Mouse (Mus musculus): ENCODE results near the gene Hoxd8. TPM values are rescaled to one million over a fixed set of nuclear protein-coding genes. Genes with fewer than 3 reads are reported as not detected.

The Hoxd8 gene
- total RNA-seq, 2 experiments from 2014 or later: not detected

DNA sequence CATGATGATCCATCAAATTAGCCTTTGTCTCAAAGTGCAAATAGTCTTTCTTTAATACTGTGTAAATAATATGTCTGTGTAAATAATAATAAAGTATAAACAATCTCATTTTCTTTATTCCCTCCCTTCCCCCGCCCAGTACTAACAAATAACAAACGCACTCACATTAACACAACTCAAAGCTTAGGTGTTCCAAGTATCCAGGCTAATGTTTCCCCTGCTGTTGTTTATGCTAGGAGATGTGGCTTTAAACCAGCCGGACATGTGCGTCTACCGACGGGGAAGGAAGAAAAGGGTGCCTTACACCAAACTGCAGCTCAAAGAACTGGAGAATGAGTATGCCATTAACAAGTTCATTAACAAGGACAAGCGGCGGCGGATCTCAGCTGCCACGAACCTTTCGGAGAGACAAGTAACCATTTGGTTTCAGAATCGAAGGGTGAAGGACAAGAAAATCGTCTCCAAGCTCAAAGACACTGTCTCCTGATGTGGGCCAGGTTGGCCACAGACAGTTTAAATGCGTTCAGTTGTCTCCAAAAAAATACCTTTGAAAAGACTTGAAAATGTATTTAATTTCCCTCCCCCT is 34.7 kb upstream of the Hoxd8 start:
- DNase-seq (ENCODE audit: low spot score in 2 of 2): no peak

GRCm38 (mm10) chr2:74670632-74671188 is 33.7 kb upstream of the Hoxd8 start:
- no peak for DNase-seq (ENCODE audit: low spot score in 2 of 2)

DNA sequence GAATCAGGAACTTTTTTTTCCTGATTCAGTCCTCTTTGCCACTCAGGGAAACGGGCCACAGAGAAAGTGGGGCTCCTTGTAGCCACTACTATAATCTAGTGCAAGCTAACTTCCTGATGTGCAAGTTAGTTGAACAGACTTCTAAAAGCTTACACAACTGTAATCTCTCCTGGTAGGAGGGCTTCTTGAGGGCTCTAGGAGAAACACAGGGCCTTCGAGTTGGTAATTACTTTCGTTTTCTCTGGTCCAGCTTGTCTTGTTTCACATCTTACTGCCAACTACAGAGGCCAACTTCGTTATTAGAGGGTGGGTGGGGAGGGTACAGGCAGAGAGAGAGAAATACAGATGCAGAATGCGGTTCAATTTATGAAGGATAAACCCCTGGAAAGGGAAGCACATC is 32.6 kb upstream of the Hoxd8 start:
- DNase-seq (ENCODE audit: low spot score in 2 of 2): no peak

DNA sequence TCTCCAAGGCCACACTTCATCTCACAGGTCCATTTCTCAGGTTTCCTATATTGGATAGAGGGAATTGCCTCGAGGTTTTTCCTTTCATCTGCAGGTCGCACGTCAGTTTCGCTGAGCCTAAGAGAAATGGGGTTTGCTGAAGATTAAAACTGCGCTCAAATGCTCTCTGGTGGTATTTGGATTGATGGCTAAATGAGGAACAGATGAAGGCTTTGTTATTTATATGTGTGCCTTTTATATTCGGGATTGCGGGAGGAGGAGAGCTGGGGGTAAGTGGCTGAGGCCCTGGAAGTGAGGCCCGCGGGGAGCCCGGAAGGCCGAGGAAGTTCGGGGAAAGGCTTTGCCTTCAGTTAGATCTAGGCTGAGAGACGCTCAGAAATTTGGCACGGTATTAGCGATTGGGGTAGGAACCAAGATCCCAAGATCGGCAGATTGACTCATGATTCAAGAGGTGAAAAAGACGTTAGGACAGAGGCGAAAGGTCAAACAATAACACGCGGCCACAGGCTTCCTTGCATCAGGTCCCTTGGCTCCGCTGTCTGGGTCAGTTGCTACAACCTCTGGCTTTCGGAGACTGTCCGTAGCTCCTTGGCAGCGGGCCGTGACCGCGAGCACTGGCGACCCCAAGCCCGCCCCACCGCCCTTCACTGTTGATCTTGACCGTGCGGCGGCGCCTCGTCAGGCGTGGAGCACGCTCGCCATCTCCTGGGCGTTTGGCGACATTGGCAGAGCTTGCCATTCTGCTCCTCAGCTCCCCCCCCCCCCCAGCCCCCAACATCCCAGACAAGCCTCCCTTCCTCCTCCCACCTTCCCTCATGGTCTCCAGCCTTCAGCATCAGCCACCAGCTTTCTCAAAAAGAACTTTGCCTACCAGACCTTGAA is 31.7 kb upstream of the Hoxd8 start:
- DNase-seq (ENCODE audit: low spot score in 2 of 2): no peak

- DNase-seq (ENCODE audit: low spot score in 2 of 2): no peak
These were observed 30.5 kb upstream of the Hoxd8 start for GRCm38 (mm10) chr2:74673835-74674425.

DNA sequence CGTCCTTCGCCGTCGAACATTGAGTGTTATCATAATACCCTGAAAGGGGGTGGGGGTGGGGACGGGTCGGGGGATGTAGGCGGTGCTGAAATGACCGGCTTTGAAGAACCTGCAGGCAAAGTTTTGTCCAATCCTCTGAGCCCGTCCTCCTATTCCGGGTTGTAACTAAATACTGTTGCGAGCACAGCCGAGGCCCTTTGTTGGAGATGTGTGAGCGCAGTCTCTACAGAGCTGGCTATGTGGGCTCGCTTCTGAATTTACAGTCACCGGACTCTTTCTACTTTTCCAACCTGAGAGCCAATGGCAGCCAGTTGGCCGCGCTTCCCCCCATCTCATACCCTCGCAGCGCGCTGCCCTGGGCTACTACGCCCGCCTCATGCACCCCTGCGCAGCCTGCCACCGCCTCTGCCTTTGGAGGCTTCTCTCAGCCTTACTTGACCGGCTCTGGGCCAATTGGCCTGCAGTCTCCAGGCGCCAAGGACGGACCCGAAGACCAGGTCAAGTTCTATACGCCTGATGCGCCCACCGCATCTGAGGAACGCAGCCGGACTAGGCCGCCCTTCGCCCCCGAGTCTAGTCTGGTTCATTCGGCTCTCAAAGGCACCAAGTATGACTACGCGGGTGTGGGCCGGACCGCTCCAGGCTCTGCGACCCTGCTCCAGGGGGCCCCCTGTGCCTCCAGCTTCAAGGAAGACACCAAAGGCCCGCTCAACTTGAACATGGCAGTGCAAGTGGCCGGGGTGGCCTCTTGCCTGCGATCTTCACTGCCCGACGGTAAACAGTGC is 29.3 kb upstream of the Hoxd8 start, which contains the start of gene Hoxd12:
Gene Hoxd12, plus strand, starts transcription at position 133 of the 785 bp plus-strand sequence.
- DNase-seq (ENCODE audit: low spot score in 2 of 2): no peak

GRCm38 (mm10) chr2:74675666-74676282 is 28.6 kb upstream of the Hoxd8 start:
- DNase-seq (ENCODE audit: low spot score in 2 of 2): no peak

- DNase-seq (ENCODE audit: low spot score in 2 of 2): no peak
These were observed 27.9 kb upstream of the Hoxd8 start for GRCm38 (mm10) chr2:74676376-74677052.

GRCm38 (mm10) chr2:74677106-74677505 is 27.3 kb upstream of the Hoxd8 start:
- DNase-seq (ENCODE audit: low spot score in 2 of 2): no peak

DNA sequence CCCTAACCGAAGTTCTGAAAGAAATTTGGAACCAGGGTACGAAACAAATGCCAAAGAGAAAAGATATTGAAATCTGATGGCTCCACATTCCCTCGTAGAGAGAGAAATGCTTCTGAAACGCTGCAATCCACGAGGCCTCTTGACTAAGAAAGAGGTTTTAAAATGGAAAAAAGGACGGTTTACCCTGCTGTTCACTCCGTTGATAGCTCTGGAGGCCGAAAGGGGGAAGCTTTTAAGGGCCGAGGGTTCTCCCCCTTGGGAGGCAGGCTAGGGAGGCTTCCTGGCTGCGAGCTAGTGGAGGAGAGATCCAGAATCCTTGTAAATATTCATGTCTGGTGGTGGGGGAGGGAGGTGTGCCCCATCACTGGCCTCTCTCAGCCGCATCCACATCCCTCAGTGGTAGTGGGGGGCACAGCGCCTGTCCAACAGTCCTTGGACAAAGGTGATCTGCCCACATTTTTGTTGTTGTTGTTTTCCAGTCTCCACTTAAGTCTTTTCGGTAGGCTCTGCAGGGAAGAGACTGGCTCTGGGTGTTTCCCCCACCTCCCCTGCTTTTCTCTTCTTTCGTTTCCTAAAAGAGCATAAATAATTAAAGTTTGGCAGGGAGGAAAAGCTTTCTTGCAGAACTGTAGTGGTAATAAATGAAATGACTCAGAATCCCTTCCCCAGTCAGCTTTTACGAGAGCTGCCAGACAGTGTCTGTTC is 25.4 kb upstream of the Hoxd8 start, which contains the start of gene Hoxd11:
Gene Hoxd11, plus strand, starts transcription at position 667 of the 705 bp plus-strand sequence.
- no peak for DNase-seq (ENCODE audit: low spot score in 2 of 2)

GRCm38 (mm10) chr2:74679596-74679971 is 24.8 kb upstream of the Hoxd8 start:
- DNase-seq (ENCODE audit: low spot score in 2 of 2): no peak

DNA sequence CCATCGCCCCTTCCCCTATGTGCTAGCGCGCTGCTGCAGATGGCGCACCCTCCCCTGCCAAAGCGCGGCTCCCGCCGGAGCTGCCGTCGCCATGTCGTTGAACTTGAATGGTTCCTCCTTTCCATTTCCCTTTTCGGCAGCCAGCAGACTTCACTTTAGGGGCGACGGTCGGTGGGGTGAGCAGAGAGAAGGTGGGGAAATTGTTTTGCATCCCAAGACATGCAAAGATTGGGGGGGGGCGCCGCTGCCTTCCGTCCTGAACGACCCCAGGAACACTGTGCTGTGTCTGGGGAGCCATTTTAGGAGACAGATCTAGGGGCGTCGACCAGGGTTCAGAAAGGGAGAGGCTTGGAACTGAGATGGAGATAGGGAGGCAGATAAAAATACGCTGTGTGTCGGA is 24.4 kb upstream of the Hoxd8 start:
- DNase-seq (ENCODE audit: low spot score in 2 of 2): no peak

DNA sequence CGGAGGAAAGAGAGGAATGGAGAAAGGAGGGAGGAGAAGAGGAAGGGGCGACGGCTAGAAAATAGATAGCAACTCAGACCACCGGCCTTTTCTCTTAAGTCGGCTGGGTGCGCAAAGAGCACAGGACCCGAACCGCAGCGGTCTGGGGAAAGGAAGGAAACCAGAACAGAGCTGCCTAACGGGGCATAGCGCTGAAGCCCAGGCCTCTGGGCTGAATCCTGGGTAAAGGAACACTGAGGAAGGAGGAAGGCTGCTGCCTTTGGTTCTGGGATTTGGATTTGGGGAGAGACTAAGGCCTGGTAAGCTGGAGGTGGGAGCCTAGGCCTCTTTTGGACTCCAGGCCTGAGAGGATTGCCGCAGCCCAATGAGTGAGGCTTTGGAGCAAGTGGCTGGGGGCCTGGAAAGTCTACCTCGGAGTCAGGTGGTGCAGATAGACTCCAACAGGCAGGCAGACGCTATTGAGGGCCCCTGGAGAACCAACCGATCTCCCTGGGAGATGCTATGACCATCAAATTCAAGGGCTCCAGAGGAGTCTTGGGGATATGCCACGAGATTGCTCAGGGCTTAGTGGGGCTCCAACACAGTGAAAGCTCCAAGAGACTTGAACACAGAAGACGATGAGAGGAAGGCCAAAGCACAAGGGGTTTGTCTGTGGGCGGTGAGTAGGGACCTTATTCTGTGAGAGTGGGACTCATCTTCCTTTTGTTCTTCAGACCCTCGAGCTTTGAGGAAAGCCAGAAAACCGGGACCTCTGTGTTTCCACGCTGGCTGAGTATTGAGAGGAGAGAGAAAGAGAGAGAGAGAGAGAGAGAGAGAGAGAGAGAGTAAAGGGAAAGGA is 23.6 kb upstream of the Hoxd8 start:
- no peak for DNase-seq (ENCODE audit: low spot score in 2 of 2)

- no peak for DNase-seq (ENCODE audit: low spot score in 2 of 2)
These were observed 22.6 kb upstream of the Hoxd8 start for GRCm38 (mm10) chr2:74681594-74682531.

- DNase-seq (ENCODE audit: low spot score in 2 of 2): no peak
These were observed 21.6 kb upstream of the Hoxd8 start for GRCm38 (mm10) chr2:74682796-74683195.

DNA sequence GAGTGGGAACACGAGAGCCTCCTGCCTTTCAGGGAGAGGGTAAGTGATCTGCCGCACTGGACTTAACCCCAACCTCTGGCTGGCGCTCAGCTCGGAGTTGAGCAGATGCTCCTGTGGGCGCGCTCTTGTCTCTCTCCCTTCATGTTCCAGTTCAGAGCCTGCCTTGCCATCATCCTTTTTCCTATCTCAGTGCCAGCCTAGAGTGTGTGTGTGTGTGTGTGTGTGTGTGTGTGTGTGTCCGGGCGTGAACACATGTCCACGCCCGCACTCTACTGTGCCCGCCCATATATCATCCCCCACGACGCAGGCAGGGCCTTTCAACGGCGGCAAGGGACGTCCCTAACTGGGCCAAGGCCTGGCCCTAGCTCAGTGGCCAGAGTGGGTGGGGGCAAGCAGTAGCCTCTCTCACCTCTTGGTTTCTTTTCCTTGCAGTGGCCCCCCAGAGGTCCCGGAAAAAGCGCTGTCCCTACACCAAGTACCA is 20.9 kb upstream of the Hoxd8 start:
- DNase-seq (ENCODE audit: low spot score in 2 of 2): no peak

DNA sequence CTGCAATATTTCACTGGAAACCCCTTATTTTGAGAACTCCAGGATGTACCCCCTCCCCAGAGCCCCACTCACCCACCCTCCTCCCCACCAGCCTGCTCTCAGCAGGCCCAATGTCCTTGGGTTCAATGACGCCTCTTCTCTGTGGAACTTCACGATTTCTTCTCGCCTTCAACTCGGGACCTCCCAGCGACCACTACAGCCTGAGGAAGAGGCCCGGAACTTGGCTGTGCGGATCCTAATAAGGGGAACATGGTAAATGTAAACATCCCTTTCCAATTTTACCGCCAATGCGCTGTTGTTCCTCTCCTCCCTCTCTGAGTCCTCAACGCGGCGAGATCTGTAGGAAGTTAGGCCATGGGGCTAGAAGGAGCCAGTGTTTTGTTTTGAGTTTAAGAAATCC is 20.3 kb upstream of the Hoxd8 start:
- DNase-seq (ENCODE audit: low spot score in 2 of 2): no peak

Data from layer of hippocampus, postnatal 14 days (tissue).